Mouse (Mus musculus): ENCODE measurements around the gene Rasd1. TPM values are rescaled to one million over a fixed set of nuclear protein-coding genes. Genes with fewer than 3 reads are reported as not detected.

Rasd1 gene
- 1.2 and 1.3 TPM in 2 replicates for polyA plus RNA-seq (2012; rRNA removed)

DNA sequence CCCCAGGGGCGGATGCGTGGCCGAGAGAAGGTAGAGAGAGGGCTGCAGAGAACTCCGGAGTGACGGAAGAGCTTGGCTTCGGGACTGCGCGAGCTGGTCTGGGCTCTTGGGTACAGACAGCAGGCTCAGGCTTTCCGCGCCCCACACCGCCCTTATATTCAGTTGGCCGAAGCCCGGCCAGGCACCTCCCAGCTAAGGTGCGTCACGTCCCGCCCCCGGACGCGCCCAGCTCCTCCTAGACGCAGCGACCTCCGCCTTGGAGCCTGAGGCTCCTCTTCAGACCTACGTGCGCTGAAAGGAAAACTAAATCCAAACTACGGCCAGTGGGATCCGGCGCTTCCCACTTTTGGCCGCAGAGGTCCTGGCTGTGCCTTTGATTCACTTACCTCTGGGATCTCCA lies at the start of gene Rasd1:
Gene Rasd1 (minus strand): TSS at position 127 of the 400 bp plus-strand sequence.

DNA sequence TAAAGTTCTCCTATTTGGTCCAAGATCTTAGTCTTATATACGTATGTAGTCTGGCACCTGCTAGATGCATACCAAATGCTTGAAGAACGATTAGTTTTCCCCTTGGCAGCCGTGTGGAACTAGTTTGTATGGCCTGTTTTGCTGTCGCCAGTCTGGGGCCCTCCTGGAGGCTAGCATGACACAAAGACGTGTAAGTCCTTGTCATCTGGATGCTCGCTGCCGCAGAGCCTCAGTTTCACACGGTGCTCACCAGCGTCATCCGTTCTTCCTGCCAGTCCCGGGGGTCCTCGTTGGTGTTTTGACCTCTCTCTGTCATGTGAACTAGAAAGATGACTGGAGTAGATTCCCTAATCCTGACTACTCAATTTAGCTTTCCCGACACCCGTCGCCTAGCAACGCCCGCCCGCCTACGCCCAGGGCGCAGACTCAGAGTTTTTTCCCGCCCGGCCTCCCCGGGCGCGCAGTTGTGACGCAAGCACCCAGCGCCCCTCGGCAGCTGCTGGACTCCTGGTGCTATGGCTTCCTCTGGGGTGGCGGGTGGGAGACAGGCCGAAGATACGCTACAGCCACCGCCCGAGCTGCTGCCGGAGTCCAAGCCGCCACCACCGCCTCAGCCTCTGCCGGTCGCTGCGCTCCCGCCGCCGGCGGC lies 16.9 kb downstream of the Rasd1 start, which contains the start of gene Med9:
Gene Med9 (plus strand): TSS at position 455 of the 649 bp plus-strand sequence.

Other genes starting within 250 kb of the Rasd1 start
- gene Pld6, start 177.3 kb downstream of the Rasd1 start, polyA plus RNA-seq (2012; rRNA removed) = 15.2 and 17.2 TPM in 2 replicates
- gene Flcn, start 154.9 kb downstream of the Rasd1 start, polyA plus RNA-seq (2012; rRNA removed) = 49.5 and 54.0 TPM in 2 replicates
- gene Nt5m, start 125.5 kb downstream of the Rasd1 start, polyA plus RNA-seq (2012; rRNA removed) = 59.8 and 61.8 TPM in 2 replicates
- gene Cops3, start 125.1 kb downstream of the Rasd1 start, polyA plus RNA-seq (2012; rRNA removed) = 56.4 and 59.0 TPM in 2 replicates
- gene Med9, start 16.7 kb downstream of the Rasd1 start, polyA plus RNA-seq (2012; rRNA removed) = 21.7 and 22.0 TPM in 2 replicates
- gene Pemt, start 81.5 kb upstream of the Rasd1 start, polyA plus RNA-seq (2012; rRNA removed) = 8.8 and 8.9 TPM in 2 replicates
- 49.4 and 52.9 TPM in 2 replicates for gene Rai1, start 140.1 kb upstream of the Rasd1 start, polyA plus RNA-seq (2012; rRNA removed)

All from central nervous system, embryonic 18 days (tissue).